Mouse (Mus musculus): ENCODE results near the gene Bnc2.

GRCm38 (mm10) chr4:84361165-84361564 is 313.9 kb downstream of the Bnc2 start:
- TF ChIP-seq CTCF (IDR thresholded peaks at IDR 0.05; ENCODE audit: borderline replicate concordance, insufficient read depth, low read depth, low read length) (no peak), POLR2A (IDR thresholded peaks at IDR 0.05; ENCODE audit: borderline replicate concordance, insufficient read depth, low read length) (no peak)

All from cerebellum, adult 2 months (tissue).